Mouse (Mus musculus): Measurements from ENCODE around the gene Galnt17.

The Galnt17 gene

GRCm38 (mm10) chr5:130919969-130920368, 388.3 kb downstream of the Galnt17 start:
- no peak for DNase-seq

GRCm38 (mm10) chr5:130914606-130915005, 393.7 kb downstream of the Galnt17 start:
- peak; percentile 60 to 70 for DNase-seq

- no peak for DNase-seq
Measured at GRCm38 (mm10) chr5:130911551-130911950, 396.7 kb downstream of the Galnt17 start.

GRCm38 (mm10) chr5:130901736-130902135, 406.6 kb downstream of the Galnt17 start:
- no peak for DNase-seq

GRCm38 (mm10) chr5:130895991-130896390, 412.3 kb downstream of the Galnt17 start:
- DNase-seq: no peak

GRCm38 (mm10) chr5:130891735-130892134, 416.6 kb downstream of the Galnt17 start:
- peak; percentile 39 to 41 for DNase-seq

GRCm38 (mm10) chr5:130880331-130880730, 428.0 kb downstream of the Galnt17 start:
- DNase-seq: no peak

GRCm38 (mm10) chr5:130875391-130875790, 432.9 kb downstream of the Galnt17 start:
- DNase-seq: peak; percentile 47 to 54

- DNase-seq: peak; percentile 87 to 90
Measured at GRCm38 (mm10) chr5:130871086-130871485, 437.2 kb downstream of the Galnt17 start.

GRCm38 (mm10) chr5:130869869-130870268, 438.4 kb downstream of the Galnt17 start:
- peak in 1 of 2 experiments; percentile 51 for DNase-seq

GRCm38 (mm10) chr5:130862302-130862701, 446.0 kb downstream of the Galnt17 start:
- peak; percentile 84 to 87 for DNase-seq

GRCm38 (mm10) chr5:130859736-130860135, 448.6 kb downstream of the Galnt17 start:
- DNase-seq: peak in 1 of 2 experiments; percentile 66

- DNase-seq: no peak
Measured at GRCm38 (mm10) chr5:130858706-130859105, 449.6 kb downstream of the Galnt17 start.

GRCm38 (mm10) chr5:130858148-130858547, 450.1 kb downstream of the Galnt17 start:
- DNase-seq: peak; percentile 81 to 84

- no peak for DNase-seq
Measured at GRCm38 (mm10) chr5:130854430-130854829, 453.9 kb downstream of the Galnt17 start.

GRCm38 (mm10) chr5:130853371-130853770, 454.9 kb downstream of the Galnt17 start:
- DNase-seq: peak; percentile 96

- DNase-seq: no peak
Measured at GRCm38 (mm10) chr5:130852182-130852581, 456.1 kb downstream of the Galnt17 start.

GRCm38 (mm10) chr5:130849610-130850009, 458.7 kb downstream of the Galnt17 start:
- peak in 1 of 2 experiments; percentile 48 for DNase-seq

GRCm38 (mm10) chr5:130848562-130848961, 459.7 kb downstream of the Galnt17 start:
- DNase-seq: no peak

- peak; percentile 38 to 53 for DNase-seq
Measured at GRCm38 (mm10) chr5:130825797-130826196, 482.5 kb downstream of the Galnt17 start.
